ENCODE assay signal across 8 mouse cellular contexts in genomic region chr17:27820568-27821406, GRCm38 (mm10). TPM values are rescaled to one million over a fixed set of nuclear protein-coding genes. Genes with fewer than 3 reads are reported as not detected.
DNase-seq lines count a peak whose midpoint lies in the region; ATAC-seq and TF ChIP-seq lines count a peak whose summit lies in the region.

D17Wsu92e (minus strand) TSS chr17:27820648.

- peaks cover 28% of the 10 kb centered on the region for H3K4me1 ChIP-seq in heart, embryonic 12.5 days (replicated peaks)
- peaks cover 20% of the 10 kb centered on the region for H3K4me1 ChIP-seq in kidney, postnatal 0 days (replicated peaks; ENCODE audit: insufficient read depth, low read length)
- peaks cover 45% of the 10 kb centered on the region for H3K4me1 ChIP-seq in liver, embryonic 11.5 days (replicated peaks; ENCODE audit: control insufficient read depth, insufficient read depth, low read length)
- H3K4me1 ChIP-seq in stomach, embryonic 14.5 days (ENCODE audit: control insufficient read depth, insufficient read depth, low read length) = peaks cover 14% of the 10 kb centered on the region

- no peaks in the 10 kb centered on the region for H3K27me3 ChIP-seq in heart, embryonic 12.5 days (replicated peaks)
- H3K27me3 ChIP-seq in kidney, postnatal 0 days (ENCODE audit: insufficient read depth, low read length) = no peaks in the 10 kb centered on the region
- H3K27me3 ChIP-seq in liver, embryonic 11.5 days (replicated peaks; ENCODE audit: control insufficient read depth, insufficient read depth, low read length) = no peaks in the 10 kb centered on the region
- no peaks in the 10 kb centered on the region for H3K27me3 ChIP-seq in stomach, embryonic 14.5 days (ENCODE audit: control insufficient read depth, insufficient read depth, low read length)

- peak within 1 kb of the TSS; percentile 85 for H3K27ac ChIP-seq in heart, embryonic 12.5 days (ENCODE audit: poor library complexity, severe bottlenecking)
- peak within 1 kb of the TSS; percentile 92 for H3K27ac ChIP-seq in kidney, postnatal 0 days
- peak within 1 kb of the TSS; percentile 92 for H3K27ac ChIP-seq in liver, embryonic 11.5 days (ENCODE audit: low read depth, low read length)
- peak within 1 kb of the TSS; percentile 88 for H3K27ac ChIP-seq in stomach, embryonic 14.5 days (ENCODE audit: low read length)

- no peaks in the 10 kb centered on the region for H3K9me3 ChIP-seq in heart, embryonic 12.5 days (replicated peaks)
- no peaks in the 10 kb centered on the region for H3K9me3 ChIP-seq in kidney, postnatal 0 days (replicated peaks; ENCODE audit: low read length)
- H3K9me3 ChIP-seq in liver, embryonic 11.5 days (ENCODE audit: control insufficient read depth, low read length) = no peaks in the 10 kb centered on the region
- no peaks in the 10 kb centered on the region for H3K9me3 ChIP-seq in stomach, embryonic 14.5 days (ENCODE audit: control insufficient read depth, low read depth, low read length)

- no peak for TF ChIP-seq CTCF in kidney, postnatal 0 days (IDR thresholded peaks at IDR 0.05; ENCODE audit: low read depth)

- 2% methylated on average over 42 of the region's 56 CpGs for WGBS in heart, embryonic 12.5 days
- 1% methylated on average over 47 of the region's 56 CpGs for WGBS in kidney, postnatal 0 days
- WGBS in liver, embryonic 11.5 days = 2% methylated on average over 40 of the region's 56 CpGs
- 2% methylated on average over 39 of the region's 56 CpGs for WGBS in stomach, embryonic 14.5 days

- no peaks in the 10 kb centered on the region for H3K36me3 ChIP-seq in heart, embryonic 12.5 days
- H3K36me3 ChIP-seq in kidney, postnatal 0 days (ENCODE audit: insufficient read depth, low read length) = no peaks in the 10 kb centered on the region
- H3K36me3 ChIP-seq in liver, embryonic 11.5 days (ENCODE audit: control insufficient read depth, insufficient read depth, low read length) = no peaks in the 10 kb centered on the region; the same call in 1 of the 2 replicates
- H3K36me3 ChIP-seq in stomach, embryonic 14.5 days (ENCODE audit: control insufficient read depth, insufficient read depth, low read length) = no peaks in the 10 kb centered on the region

- peak; percentile 99 for DNase-seq in CD4-positive helper T cell, adult 2 months (ENCODE audit: low read depth, low spot score)
- peak; percentile 96 for DNase-seq in brain, embryonic 18.5 days (ENCODE audit: low read depth, low spot score)
- peak; percentile 98 for DNase-seq in kidney, postnatal 0 days (ENCODE audit: low spot score)
- peak; percentile 100 for DNase-seq in liver, embryonic 11.5 days (ENCODE audit: low spot score)
- DNase-seq in naive thymus-derived CD4-positive, alpha-beta T cell, adult 2 months (ENCODE audit: low read depth) = peak; percentile 100

- peak within 1 kb of the TSS; percentile 84 for H3K4me3 ChIP-seq in heart, embryonic 12.5 days
- H3K4me3 ChIP-seq in kidney, postnatal 0 days (replicated peaks; ENCODE audit: low read depth, low read length) = peak within 1 kb of the TSS; percentile 97
- H3K4me3 ChIP-seq in liver, embryonic 11.5 days (ENCODE audit: low read depth, low read length) = peak within 1 kb of the TSS; percentile 99
- peak within 1 kb of the TSS; percentile 100 for H3K4me3 ChIP-seq in stomach, embryonic 14.5 days (ENCODE audit: low read depth, low read length)

- H3K4me2 ChIP-seq in heart, embryonic 12.5 days = peak within 1 kb of the TSS; percentile 97
- H3K4me2 ChIP-seq in kidney, postnatal 0 days (ENCODE audit: low read length) = peak within 1 kb of the TSS; percentile 95
- H3K4me2 ChIP-seq in liver, embryonic 11.5 days = peak within 1 kb of the TSS; percentile 97
- peak within 1 kb of the TSS; percentile 93 for H3K4me2 ChIP-seq in stomach, embryonic 14.5 days (replicated peaks; ENCODE audit: low read depth, low read length)

- H3K9ac ChIP-seq in heart, embryonic 12.5 days = peak within 1 kb of the TSS; percentile 94
- H3K9ac ChIP-seq in kidney, postnatal 0 days (ENCODE audit: low read depth, low read length) = peak within 1 kb of the TSS; percentile 93
- H3K9ac ChIP-seq in liver, embryonic 11.5 days (ENCODE audit: low read depth, low read length) = peak within 1 kb of the TSS; percentile 91
- peak within 1 kb of the TSS; percentile 87 for H3K9ac ChIP-seq in stomach, embryonic 14.5 days (replicated peaks; ENCODE audit: low read depth, low read length)

- ATAC-seq in erythroid progenitor cell, adult 5-6 weeks (replicated peaks; ENCODE audit: low FRiP score, poor library complexity, severe bottlenecking) = peak; percentile 83
- peak; percentile 96 for ATAC-seq in heart, embryonic 12.5 days (ENCODE audit: insufficient number of reproducible peaks, low FRiP score)
- peak; percentile 96 for ATAC-seq in kidney, postnatal 0 days (replicated peaks; ENCODE audit: low FRiP score, low read depth)
- ATAC-seq in liver, embryonic 11.5 days (replicated peaks; ENCODE audit: low FRiP score) = peak; percentile 93
- ATAC-seq in stomach, embryonic 14.5 days (ENCODE audit: insufficient number of reproducible peaks, insufficient read depth, low FRiP score, low read depth) = peak; percentile 95

RNA-seq across cellular contexts. Expression of gene D17Wsu92e, which starts in this region (rescaled TPM):
- total RNA-seq in erythroid progenitor cell, adult 5-6 weeks (2015; ENCODE audit: low replicate concordance) = 66.7 and 69.2 TPM in 2 replicates
- total RNA-seq in erythroid progenitor cell, adult 5-6 weeks (2017; ENCODE audit: low replicate concordance) = 124 and 152 TPM in 2 replicates
- polyA plus RNA-seq in heart, embryonic 12.5 days (2016; fragmentation: Nextera tagmentation; extraction: Ambion mirVana) = 14.8 and 15.1 TPM in 2 replicates
- polyA plus RNA-seq in kidney, postnatal 0 days (2015; fragmentation: Nextera tagmentation; extraction: Ambion mirVana) = 19.6 and 20.4 TPM in 2 replicates
- polyA plus RNA-seq in liver, embryonic 11.5 days (2014; fragmentation: Nextera tagmentation; extraction: Ambion mirVana) = 19.2 and 22.7 TPM in 2 replicates
- polyA plus RNA-seq in stomach, embryonic 14.5 days (2014; fragmentation: Nextera tagmentation; extraction: Ambion mirVana) = 21.6 and 22.3 TPM in 2 replicates

Comparison
In these comparisons a context has a peak if more than half of its experiments do, and no peak if none do; other contexts are left out.
1. Peak in every context shown above with its lines: DNase-seq, ATAC-seq, H3K4me3 ChIP-seq and H3K27ac ChIP-seq.